Mouse (Mus musculus): ENCODE data around the gene Gm45785.

The Gm45785 gene

DNA sequence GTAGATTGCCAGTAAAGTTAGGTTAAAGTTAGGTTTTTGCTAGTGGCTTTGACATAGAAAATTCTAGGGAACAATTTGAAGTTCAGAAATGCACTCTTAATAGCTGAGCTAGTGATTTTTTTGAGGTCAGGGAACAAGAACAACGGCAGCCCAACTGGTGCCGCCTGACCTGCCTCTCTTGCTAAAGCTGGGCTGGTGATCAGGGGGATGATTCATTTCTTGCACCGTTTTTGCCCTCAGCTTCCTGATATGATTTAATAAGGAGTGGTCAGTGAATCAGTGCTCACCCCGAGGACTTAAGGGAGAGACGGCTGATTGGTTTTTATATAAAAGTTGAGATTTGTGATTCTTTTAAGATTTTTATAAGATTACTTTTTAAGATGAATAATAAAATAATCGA is 24.7 kb downstream of the Gm45785 start:
- DNase-seq: no peak

- DNase-seq: peak; percentile 24
Observed at GRCm38 (mm10) chr7:140828171-140828881, 27.8 kb downstream of the Gm45785 start.

DNA sequence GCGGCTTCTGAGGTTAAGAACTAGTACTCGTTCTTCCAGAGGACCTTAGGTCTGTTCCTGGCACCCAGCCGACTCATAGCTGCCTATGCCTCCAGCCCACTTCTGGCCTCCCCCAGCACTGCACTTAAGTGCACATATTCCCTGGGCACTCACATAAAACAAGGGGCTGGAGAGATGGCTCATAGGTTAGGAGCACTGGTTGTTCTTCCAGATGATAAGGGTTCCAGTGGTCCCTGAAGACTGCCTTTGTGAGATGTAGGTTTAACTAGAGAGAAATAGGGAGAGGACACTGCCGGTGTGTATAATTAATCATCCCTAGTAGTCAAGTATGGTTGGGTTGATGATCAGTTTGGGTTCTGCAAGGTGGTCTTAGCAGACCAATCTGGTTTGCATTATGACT is 33.4 kb downstream of the Gm45785 start:
- no peak for DNase-seq

DNA sequence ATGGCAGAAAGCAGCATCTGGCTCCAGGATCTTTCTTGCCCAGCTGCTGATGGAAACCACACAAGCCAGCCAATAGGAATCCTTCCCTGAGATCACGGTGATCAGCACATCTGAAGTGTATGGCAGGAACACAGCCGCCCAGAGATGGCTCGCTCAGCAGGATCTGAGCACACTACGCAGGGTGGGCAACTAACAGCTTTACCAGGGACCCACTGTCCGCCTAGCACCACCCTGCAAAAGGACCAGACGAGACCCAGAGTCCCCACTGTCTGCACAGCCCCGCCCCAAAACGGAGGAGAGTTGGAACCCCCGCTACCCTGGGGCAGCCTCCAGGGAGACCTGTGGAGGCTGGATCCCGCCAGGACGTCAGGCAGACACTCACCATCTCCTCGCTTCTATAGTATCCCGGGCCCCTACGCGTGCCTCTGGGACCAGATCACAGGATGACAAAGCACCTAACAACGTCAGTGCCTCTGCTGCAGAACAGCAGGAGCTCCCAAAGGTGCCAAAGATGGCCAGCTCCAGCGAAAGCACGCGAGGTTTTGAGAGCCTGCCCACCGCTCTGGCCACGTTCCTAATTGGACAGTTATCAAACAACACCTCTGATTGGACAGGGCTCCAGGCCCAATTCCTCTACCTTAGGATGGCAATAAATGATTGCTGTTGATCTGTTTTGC is 34.3 kb downstream of the Gm45785 start, which contains the start of gene Zfp941:
Gene Zfp941, minus strand, starts transcription at position 526 of the 677 bp plus-strand sequence.
- no peak for DNase-seq

GRCm38 (mm10) chr7:140821305-140821652 is 34.9 kb downstream of the Gm45785 start:
- no peak for DNase-seq

DNA sequence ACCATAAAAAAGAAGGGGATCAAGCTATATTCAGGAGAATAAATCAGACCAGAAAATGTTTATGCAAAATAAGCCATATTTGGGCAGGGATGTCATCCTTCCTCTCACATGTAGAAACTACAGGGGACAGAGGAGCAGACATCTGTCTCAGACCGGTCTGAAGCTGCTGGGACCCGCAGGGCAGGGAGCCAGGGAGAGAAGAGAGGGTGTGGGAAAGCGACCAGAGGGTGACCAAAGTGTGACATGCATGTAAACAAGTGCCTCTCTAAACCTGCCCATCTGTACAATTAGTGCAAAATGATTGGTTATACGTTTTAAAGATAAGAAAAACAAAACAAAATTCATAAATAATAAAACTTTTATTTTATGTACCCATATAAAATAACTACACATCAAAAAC is 36.0 kb downstream of the Gm45785 start:
- DNase-seq: no peak

DNA sequence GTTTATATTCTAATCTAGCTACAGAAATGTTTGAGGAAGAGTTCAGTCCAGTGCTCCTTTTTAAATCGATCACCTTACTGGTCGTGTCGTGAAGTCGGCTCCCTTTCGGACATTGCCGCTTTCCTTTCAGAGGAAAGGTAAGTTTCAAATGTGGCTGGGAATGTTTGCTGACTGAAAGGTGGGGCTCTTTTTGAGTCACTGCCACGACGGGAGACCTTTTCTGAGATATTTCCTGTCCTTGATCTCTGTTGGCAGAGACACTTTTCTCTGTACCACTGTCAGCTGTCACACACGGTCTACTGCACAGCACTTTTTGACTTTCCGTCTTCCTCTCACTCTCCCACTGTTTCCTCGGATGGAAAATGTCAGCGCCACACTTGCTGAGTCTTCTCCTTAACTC is 43.3 kb downstream of the Gm45785 start:
- no peak for DNase-seq

DNA sequence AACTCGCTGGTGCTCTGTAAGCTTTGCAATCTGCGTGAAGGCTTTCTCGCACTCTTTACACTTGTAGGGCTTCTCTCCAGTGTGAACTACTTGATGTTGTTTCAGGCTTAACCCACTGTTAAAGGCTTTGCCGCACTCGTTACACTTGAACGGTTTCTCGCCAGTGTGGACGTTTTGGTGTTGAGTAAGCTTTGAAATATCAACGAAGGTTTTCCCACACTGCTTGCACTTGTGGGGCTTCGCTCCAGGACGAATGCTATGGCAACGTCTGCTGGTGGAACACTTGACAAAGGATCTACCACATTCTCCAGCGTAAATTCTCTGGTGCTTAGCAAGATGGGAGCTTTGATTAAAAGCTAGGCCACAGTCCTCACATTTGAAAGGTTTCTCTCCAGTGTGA is 44.4 kb downstream of the Gm45785 start:
- DNase-seq: no peak

DNA sequence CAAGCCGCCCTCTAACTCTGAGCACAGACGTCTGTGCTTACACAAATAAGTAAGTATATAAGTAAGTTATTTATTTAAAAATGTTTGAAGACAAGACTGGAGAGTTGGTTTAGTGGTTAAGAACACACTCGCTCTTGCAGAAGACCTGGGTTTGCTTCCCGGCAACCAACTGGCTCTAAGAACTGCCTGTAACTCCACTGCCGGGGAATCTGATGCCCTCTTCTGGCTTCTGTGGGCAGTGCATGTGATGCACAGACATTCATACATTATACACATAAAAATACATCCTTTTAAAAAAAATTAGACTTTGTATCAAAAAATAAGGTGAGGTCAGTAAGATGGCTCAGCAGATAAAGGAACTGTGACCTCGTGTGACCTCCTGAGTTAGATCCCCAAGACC is 45.6 kb downstream of the Gm45785 start:
- DNase-seq: no peak

- peak; percentile 56 for DNase-seq
Observed at GRCm38 (mm10) chr7:140805704-140806103, 50.4 kb downstream of the Gm45785 start.

DNA sequence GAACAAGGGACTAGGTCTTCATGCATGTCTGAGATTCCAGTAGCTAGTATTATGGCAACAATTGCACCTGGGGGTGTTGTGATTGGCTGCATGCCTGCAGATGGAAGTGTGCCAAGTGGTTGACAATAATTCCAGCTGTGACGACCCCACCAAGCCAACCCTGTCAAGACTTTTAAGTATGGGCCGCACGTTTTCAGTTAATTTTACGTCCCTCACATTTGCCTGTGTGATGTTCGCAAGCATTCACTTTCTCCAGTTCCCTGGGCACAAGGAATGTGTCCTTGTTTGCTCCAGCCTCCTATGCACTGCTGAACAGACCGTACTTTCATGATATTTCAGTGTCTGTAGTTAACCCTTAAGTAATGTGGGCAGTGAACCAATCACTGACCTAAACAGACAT is 53.5 kb downstream of the Gm45785 start:
- no peak for DNase-seq

GRCm38 (mm10) chr7:140798212-140798611 is 57.9 kb downstream of the Gm45785 start:
- DNase-seq: no peak

GRCm38 (mm10) chr7:140797619-140798018 is 58.5 kb downstream of the Gm45785 start:
- DNase-seq: no peak

DNA sequence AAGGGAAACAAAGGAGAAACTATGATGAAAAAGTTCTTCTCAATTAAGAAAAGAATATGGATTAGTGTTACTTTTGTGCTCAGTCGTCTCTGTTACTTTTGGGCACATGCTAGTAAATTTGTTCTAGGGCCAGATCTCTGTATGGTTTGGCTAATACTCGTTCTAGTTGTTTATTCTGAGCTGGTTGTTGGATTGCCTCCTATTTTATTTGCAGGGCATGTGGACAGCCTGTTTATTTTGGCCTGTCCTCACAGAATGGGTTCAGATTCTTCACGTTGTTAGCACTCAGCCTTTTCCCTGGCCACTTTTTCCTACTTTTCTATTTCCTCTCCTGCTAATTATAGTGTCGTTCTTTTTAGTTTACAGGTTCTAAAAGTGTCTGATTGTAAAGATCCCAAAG is 62.6 kb downstream of the Gm45785 start:
- DNase-seq: no peak

GRCm38 (mm10) chr7:140788053-140788435 is 68.1 kb downstream of the Gm45785 start:
- DNase-seq: no peak

DNA sequence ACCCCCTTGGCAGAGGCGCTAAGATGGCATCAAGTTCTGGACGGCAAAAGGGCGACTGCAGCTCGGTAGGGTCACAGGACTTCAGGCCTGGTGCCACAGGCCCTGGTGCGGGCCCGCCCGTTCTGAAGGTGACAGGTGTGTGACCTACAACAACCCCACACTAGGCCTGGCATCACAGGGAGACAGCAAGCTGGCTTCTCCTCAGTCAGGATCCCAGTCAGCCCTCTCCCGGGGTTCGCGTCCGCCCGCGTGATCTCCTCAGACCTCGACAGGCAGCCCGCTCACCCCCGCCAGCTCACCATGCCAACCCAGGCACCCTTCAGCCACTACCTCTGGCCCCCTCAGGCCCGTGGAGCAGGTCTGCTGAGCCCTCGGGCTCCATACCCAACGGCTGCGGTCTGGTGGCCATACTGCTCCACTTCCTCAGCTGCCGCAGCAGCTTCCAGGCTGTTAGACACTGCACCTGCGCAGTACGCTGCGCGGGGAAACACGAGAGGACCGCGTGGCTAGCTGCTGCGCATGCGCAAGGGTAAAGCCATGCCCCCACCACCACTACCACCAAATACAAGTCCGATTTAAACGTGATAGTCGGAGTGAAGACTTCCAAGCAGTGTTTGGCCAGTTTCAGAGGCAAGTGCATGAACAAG is 68.6 kb downstream of the Gm45785 start, which contains the start of gene Syce1:
Gene Syce1, minus strand, starts transcription at position 447 of the 647 bp plus-strand sequence.
- no peak for DNase-seq

DNA sequence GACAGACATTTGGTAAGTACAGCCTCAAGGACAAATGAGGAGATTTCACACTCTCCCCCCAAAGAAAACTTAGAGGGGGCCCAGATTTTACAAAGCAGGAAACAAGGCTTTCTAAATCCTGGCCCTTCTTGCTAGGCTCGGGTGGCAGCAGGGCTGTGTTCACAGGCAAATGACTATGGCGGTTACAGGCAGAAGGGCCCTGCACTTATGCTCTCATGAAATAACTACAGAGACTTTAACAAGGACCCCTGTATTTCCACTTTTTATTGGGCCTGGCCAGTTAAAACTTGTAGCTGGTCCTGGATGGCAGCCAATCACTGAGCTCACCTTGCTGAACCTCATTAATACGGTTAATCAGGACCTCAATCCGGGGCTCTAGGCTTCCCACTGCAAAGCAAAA is 75.6 kb downstream of the Gm45785 start:
- no peak for DNase-seq

Measured in lung, postnatal 14 days (tissue).